Mouse (Mus musculus) kidney, adult 2 months (tissue): Measurements from ENCODE around the gene Olfr1367.

Source experiments
- CTCF ChIP-seq: fragments of 200-500 bp; conservative IDR thresholded peaks from 2 replicates; pipeline ENCODE4 v1.5.1; 2011; ENCODE audit warnings: low read depth, mild to moderate bottlenecking, control low read depth, low read length, moderate library complexity, mixed read lengths; ENCODE audit not compliant: insufficient read depth, insufficient read length
- POLR2A ChIP-seq: fragments of 200-500 bp; IDR thresholded peaks from one replicate; pipeline ENCODE4 v1.6.1; 2011; ENCODE audit warnings: low read depth, low read length, control low read depth

GRCm38 (mm10) chr13:21320262-21320661, 26.4 kb upstream of the Olfr1367 start:
- TF ChIP-seq CTCF (no peak), POLR2A (no peak)
